Mouse (Mus musculus) brown adipose tissue, adult 24 weeks (tissue): ENCODE results near the gene Tmem163. TPM values are rescaled to one million over a fixed set of nuclear protein-coding genes. Genes with fewer than 3 reads are reported as not detected.

Experiments
- H3K27ac ChIP-seq: fragments of 200-500 bp; replicated peaks from 2 replicates; pipeline ENCODE4 v1.5.1; 2012; ENCODE audit warnings: low read depth, mild to moderate bottlenecking, low read length
- H3K4me1 ChIP-seq: fragments of 200-500 bp; 2 replicates; pipeline ENCODE4 v1.6.1; 2012; ENCODE audit warnings: low read length, mixed read lengths; ENCODE audit not compliant: control insufficient read depth, insufficient read depth, insufficient read length
- H3K4me3 ChIP-seq: fragments of 200-500 bp; 2 replicates; pipeline ENCODE4 v1.5.1; 2012; ENCODE audit warnings: low read depth, mild to moderate bottlenecking, low read length, moderate library complexity; ENCODE audit not compliant: insufficient read depth
- polyA plus RNA-seq: library from polyadenylated mRNA; stranded (reverse); fragments of >200 nt; gene quantifications from 2 replicates; pipeline ENCODE4 v1.2.4, GENCODE M21; 2012; ENCODE audit not compliant: missing spikeins, insufficient read depth, insufficient read length

Tmem163 gene
- polyA plus RNA-seq, 1 experiment, result not detected

DNA sequence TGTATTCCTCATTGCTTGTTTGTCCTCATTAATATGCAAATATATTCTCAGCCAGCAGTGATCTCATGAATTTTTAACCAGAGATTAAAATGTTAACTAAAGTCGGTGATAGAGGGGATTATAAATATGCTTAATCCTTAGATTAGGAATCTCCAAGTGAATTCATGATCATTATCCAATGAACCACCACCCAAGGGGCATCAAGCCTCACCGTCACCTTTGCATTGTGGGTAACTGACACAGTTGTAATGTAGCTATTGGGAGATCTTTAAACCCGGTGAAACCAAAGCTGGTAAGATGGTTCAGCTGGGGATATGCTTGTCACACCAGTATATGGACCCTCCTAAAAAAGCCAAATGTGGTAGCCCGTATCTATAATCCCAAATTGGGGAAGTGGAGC lies 131.3 kb downstream of the Tmem163 start:
- Histone ChIP-seq H3K4me1 (no peaks in the 10 kb centered on the region), H3K4me3 (no peak overlapping the region), H3K27ac (no peak overlapping the region)

- H3K4me3 ChIP-seq, result no peak overlapping the region
These were observed 136.6 kb downstream of the Tmem163 start for GRCm38 (mm10) chr1:127542756-127543155.

GRCm38 (mm10) chr1:127541931-127542330 lies 137.4 kb downstream of the Tmem163 start:
- no peak overlapping the region for H3K27ac ChIP-seq
- no peak overlapping the region for H3K4me3 ChIP-seq
- H3K4me1 ChIP-seq, result no peaks in the 10 kb centered on the region

More at GRCm38 (mm10) chr1:127542756-127543155, 136.6 kb downstream of the Tmem163 start:
- no peak overlapping the region for H3K27ac ChIP-seq
- no peaks in the 10 kb centered on the region for H3K4me1 ChIP-seq

- Histone ChIP-seq H3K4me3 (no peak overlapping the region), H3K27ac (no peak overlapping the region), H3K4me1 (no peaks in the 10 kb centered on the region)
These were observed 137.8 kb downstream of the Tmem163 start for GRCm38 (mm10) chr1:127541522-127541921.

DNA sequence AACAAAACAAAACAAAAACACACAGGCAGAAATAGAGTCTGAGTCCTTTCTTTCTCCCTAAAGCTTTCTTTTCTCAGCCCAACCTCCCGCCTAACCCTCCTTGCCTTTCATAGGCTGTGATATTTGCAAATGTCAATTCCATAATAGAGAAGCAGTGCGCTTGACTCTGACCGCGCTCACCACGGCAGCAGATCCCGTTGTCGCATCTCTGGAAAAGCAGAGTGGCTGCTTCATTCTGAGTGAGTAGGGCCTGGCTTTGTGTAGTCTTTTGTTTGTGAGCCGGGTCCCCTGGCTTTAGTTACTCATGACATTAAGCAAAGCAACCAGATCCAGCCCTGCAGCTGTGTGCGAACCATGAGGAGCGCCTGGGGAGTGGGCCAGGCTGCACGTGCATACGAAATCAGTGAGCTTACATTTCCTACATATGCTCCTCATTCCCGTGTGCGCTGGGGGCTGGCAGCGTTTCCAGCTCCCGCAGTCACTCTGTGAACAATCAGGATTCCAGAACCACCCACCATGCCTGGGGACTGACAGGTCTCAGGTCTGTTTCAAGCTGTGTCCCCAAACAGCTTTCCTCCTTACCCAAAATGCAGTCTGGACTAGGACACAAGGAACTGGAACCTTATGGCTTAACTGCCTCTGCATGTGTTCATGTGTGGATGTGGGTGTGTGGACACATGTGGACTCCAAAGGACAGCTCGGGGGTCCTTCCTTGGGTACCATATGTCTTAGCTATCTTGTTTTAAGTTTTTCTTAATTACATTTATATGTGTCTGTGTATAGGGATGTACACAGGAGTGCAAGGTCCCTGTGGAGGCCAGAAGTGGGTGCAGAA lies 141.9 kb downstream of the Tmem163 start:
- no peaks in the 10 kb centered on the region for H3K4me1 ChIP-seq
- no peak overlapping the region for H3K4me3 ChIP-seq
- no peak overlapping the region for H3K27ac ChIP-seq

GRCm38 (mm10) chr1:127536448-127536847 lies 142.9 kb downstream of the Tmem163 start:
- no peak overlapping the region for H3K27ac ChIP-seq
- no peaks in the 10 kb centered on the region for H3K4me1 ChIP-seq
- H3K4me3 ChIP-seq, result no peak overlapping the region

- no peak overlapping the region for H3K27ac ChIP-seq
- H3K4me3 ChIP-seq, result no peak overlapping the region
- no peaks in the 10 kb centered on the region for H3K4me1 ChIP-seq
These were observed 147.6 kb downstream of the Tmem163 start for GRCm38 (mm10) chr1:127531723-127532122.

DNA sequence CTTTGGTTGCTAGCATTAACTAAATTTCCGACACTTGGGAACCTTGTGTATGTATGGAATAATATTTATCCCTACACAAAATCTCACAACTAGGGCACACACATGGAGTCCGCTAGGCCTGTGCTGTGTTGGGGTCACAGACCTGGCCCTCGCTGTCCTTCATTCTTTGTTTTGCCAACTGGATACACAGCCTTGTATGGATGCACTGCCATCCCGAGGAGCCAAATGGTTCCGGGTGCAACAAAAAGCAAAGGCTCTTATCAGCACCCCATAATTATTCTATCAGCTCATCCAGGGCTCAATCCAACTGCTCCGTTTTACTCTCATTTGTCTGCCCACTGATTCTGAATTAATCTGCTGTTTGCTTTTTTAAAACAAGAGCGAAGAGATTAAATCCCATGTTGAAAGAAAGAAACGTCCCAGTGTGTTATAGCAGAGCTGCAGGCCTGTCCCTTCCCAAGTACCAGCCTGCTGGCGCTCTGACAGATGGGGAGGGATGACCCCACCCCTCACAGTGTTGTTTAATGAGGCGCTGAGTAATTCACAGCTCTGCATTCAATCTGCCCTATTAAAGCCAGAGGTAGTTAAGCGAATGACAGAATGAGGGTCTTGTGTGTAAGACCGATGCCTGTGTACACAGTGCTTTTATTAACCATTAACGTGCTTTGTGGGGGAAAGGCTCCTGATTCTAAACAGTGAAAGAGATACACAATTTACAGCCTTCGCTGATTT lies 148.3 kb downstream of the Tmem163 start:
- Histone ChIP-seq H3K27ac (no peak overlapping the region), H3K4me1 (no peaks in the 10 kb centered on the region), H3K4me3 (no peak overlapping the region)

DNA sequence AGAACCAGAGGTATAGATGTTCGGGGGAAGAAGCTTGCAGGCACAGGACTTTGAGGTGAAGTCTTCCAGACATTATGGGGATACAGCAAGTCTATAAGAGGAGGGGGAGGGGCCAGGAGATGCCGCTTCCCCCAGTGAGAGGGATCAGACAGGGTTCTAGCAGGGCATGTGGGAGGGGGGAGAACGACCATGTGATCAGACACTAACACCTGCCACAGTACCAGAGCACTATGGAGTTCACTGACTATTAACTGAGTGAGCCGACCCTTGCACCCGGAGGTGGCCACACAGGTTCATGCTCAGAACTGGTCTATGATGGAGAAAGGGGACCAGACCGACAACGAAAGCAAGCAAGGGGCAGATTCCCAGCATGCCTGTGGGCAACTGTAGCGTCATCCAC lies 156.0 kb downstream of the Tmem163 start:
- Histone ChIP-seq H3K4me3 (no peak overlapping the region), H3K27ac (no peak overlapping the region), H3K4me1 (no peaks in the 10 kb centered on the region)

DNA sequence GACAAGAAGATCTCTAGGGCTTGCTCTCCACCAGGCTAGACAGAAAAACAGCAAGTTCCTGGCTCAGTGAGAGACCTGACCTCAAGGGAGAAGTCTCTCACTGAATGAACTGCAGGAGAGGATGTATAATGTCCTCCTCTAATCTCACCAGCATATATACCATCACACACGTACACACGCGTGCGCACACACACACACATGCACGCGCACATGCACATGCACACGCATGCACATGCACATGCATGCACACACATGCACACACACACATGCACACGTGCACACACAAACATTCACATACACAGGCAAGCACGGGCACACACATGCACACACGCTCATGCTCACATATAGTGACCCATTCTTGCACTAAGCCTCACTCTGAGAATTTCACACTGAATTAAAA lies 164.5 kb downstream of the Tmem163 start:
- Histone ChIP-seq H3K4me3 (no peak overlapping the region), H3K4me1 (no peaks in the 10 kb centered on the region), H3K27ac (no peak overlapping the region)

DNA sequence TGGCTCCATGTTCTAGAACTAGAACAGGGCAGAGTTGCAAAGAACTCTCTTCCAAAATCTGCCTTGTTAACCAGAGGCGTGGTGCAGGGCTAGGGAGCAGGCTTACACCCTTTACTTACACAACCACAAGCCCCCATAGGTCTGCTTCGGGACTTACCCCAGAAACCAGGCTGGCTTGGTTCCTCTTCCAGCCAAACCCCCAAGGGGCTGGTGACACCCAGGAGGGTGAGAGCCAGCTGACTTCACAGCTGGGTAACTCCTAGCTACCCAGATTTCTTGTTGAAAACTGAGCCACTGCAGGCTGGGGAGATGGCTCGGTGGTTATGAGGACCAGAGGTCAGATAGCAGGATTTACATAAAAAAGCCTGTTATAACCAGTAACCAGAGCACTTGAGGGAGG lies 164.9 kb downstream of the Tmem163 start:
- H3K4me3 ChIP-seq, result no peak overlapping the region
- no peaks in the 10 kb centered on the region for H3K4me1 ChIP-seq
- H3K27ac ChIP-seq, result no peak overlapping the region

- Histone ChIP-seq H3K4me1 (no peaks in the 10 kb centered on the region), H3K4me3 (no peak overlapping the region), H3K27ac (no peak overlapping the region)
These were observed 165.7 kb downstream of the Tmem163 start for GRCm38 (mm10) chr1:127513664-127514063.

GRCm38 (mm10) chr1:127513140-127513539 lies 166.2 kb downstream of the Tmem163 start:
- Histone ChIP-seq H3K4me1 (no peaks in the 10 kb centered on the region), H3K4me3 (no peak overlapping the region)

GRCm38 (mm10) chr1:127512709-127513108 lies 166.6 kb downstream of the Tmem163 start:
- Histone ChIP-seq H3K4me1 (no peaks in the 10 kb centered on the region), H3K4me3 (no peak overlapping the region), H3K27ac (no peak overlapping the region)

More at GRCm38 (mm10) chr1:127513140-127513539, 166.2 kb downstream of the Tmem163 start:
- no peak overlapping the region for H3K27ac ChIP-seq

GRCm38 (mm10) chr1:127511362-127511761 lies 168.0 kb downstream of the Tmem163 start:
- H3K4me3 ChIP-seq, result no peak overlapping the region
- no peak overlapping the region for H3K27ac ChIP-seq

DNA sequence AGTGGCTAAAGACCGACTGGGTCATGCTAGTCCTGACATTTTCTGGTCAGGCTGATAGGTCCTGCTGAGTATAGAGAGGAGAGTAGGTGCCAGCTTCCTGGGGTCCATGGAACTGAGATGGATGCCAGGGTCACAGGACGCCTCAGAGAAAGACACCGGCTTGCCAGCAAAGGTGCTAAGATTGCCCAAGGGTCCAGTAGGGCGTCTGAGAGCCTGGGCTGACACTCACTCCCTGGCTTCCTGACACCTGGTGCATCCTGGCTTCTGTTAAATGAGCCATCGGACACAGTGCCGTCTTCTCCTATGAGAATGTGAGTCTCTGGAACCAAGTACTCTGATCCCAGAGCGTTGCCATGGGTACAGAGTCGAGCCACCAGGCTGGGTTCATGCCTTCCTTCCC lies 170.4 kb downstream of the Tmem163 start:
- H3K4me1 ChIP-seq, result no peaks in the 10 kb centered on the region
- H3K4me3 ChIP-seq, result no peak overlapping the region
- H3K27ac ChIP-seq, result no peak overlapping the region

More at GRCm38 (mm10) chr1:127511362-127511761, 168.0 kb downstream of the Tmem163 start:
- no peaks in the 10 kb centered on the region for H3K4me1 ChIP-seq
